In genomic region chr10:86636953-86637376, GRCm38 (mm10) we compare ENCODE assay signal across 8 mouse cellular contexts.
DNase-seq lines count a peak whose midpoint lies in the region; ATAC-seq and TF ChIP-seq lines count a peak whose summit lies in the region.
"Not testable (repeated sequence)": the region's sequence is repeated elsewhere in the genome, so short reads cannot be mapped to it uniquely, and the experiment has no call there.

No protein-coding gene starts in this region.

- 5% methylated on average over 14 of the region's 14 CpGs for WGBS in heart, embryonic 11.5 days (ENCODE audit: insufficient replicate concordance)
- 4% methylated on average over 14 of the region's 14 CpGs for WGBS in kidney, embryonic 15.5 days
- WGBS in limb, embryonic 15.5 days: 5% methylated on average over 14 of the region's 14 CpGs

- H3K79me3 ChIP-seq in C2C12 (ENCODE audit: low read depth): not testable (repeated sequence)

- DNase-seq in brain, adult 2 months (ENCODE audit: low read depth, low spot score): peak; percentile 88
- peak; percentile 41 to 62 for DNase-seq in monocyte, adult 2 months (ENCODE audit: low read depth in 1 of 2, low spot score in 2 of 2)
- DNase-seq in spleen, postnatal 14 days (ENCODE audit: low spot score in 2 of 2): peak; percentile 65 to 79

- peak; percentile 73 for ATAC-seq in erythroblast, adult 5-6 weeks (replicated peaks; ENCODE audit: low FRiP score, poor library complexity, severe bottlenecking)
- ATAC-seq in heart, embryonic 11.5 days (replicated peaks; ENCODE audit: insufficient number of reproducible peaks, low FRiP score, low TSS enrichment): peak; percentile 59
- ATAC-seq in kidney, embryonic 15.5 days (replicated peaks; ENCODE audit: low FRiP score): peak; percentile 89
- ATAC-seq in limb, embryonic 15.5 days (ENCODE audit: insufficient number of reproducible peaks, low FRiP score, low TSS enrichment, low read depth): peak; percentile 19; the same call in 1 of the 2 replicates

- H3K4me3 ChIP-seq in C2C12 (ENCODE audit: insufficient read depth, poor library complexity, severe bottlenecking): not testable (repeated sequence)
- peak overlapping the region; percentile 21 for H3K4me3 ChIP-seq in heart, embryonic 11.5 days (ENCODE audit: low read depth, low read length)
- H3K4me3 ChIP-seq in kidney, embryonic 15.5 days (replicated peaks): peak overlapping the region; percentile 36
- H3K4me3 ChIP-seq in limb, embryonic 15.5 days: peak overlapping the region; percentile 34

- peak; percentile 88 for TF ChIP-seq CTCF in C2C12 (IDR thresholded peaks at IDR 0.05; ENCODE audit: control insufficient read depth, insufficient read depth, insufficient read length)

- not testable (repeated sequence) for H3ac ChIP-seq in C2C12 (ENCODE audit: control insufficient read depth, insufficient read length, low read depth)

- H3K27ac ChIP-seq in heart, embryonic 11.5 days (ENCODE audit: low read depth, low read length); kidney, embryonic 15.5 days; limb, embryonic 15.5 days: not testable (repeated sequence)

- H3K4me1 ChIP-seq in heart, embryonic 11.5 days (ENCODE audit: control insufficient read depth, insufficient read depth, low read length); kidney, embryonic 15.5 days; limb, embryonic 15.5 days: not testable (repeated sequence)

- not testable (repeated sequence) for H3K79me2 ChIP-seq in C2C12 (ENCODE audit: control insufficient read depth, insufficient read depth)

- not testable (repeated sequence) for H3K9me3 ChIP-seq in heart, embryonic 11.5 days (replicated peaks; ENCODE audit: control insufficient read depth, low read length); kidney, embryonic 15.5 days (replicated peaks); limb, embryonic 15.5 days

- H3K36me3 ChIP-seq in C2C12 (ENCODE audit: control insufficient read depth, insufficient read depth); heart, embryonic 11.5 days (ENCODE audit: control insufficient read depth, insufficient read depth, low read length); kidney, embryonic 15.5 days; limb, embryonic 15.5 days: not testable (repeated sequence)

- not testable (repeated sequence) for H3K27me3 ChIP-seq in C2C12 (ENCODE audit: control insufficient read depth, insufficient read depth, insufficient read length); heart, embryonic 11.5 days (ENCODE audit: control insufficient read depth, insufficient read depth, low read length); kidney, embryonic 15.5 days; limb, embryonic 15.5 days

- H3K9ac ChIP-seq in heart, embryonic 11.5 days (ENCODE audit: low read depth, low read length); kidney, embryonic 15.5 days; limb, embryonic 15.5 days: not testable (repeated sequence)

- peak overlapping the region; percentile 59 for H3K4me2 ChIP-seq in heart, embryonic 11.5 days
- peak overlapping the region; percentile 63 for H3K4me2 ChIP-seq in kidney, embryonic 15.5 days
- peak overlapping the region; percentile 54 for H3K4me2 ChIP-seq in limb, embryonic 15.5 days

Comparison
In these comparisons a context has a peak if more than half of its experiments do, and no peak if none do; other contexts are left out.
1. ATAC-seq: peak in every context shown above with its lines; median percentile 89 in kidney, embryonic 15.5 days; 73 in erythroblast, adult 5-6 weeks; 59 in heart, embryonic 11.5 days; 19 in limb, embryonic 15.5 days.